Mouse (Mus musculus) G1E (cell line): ENCODE data around the gene Adipor2.

Experiments
- CTCF ChIP-seq: IDR thresholded peaks from 2 replicates; pipeline ENCODE4 v1.5.1; 2012; ENCODE audit warnings: low read depth, low read length, inconsistent platforms, mixed read lengths
- GATA1 ChIP-seq: IDR thresholded peaks from 2 replicates; pipeline ENCODE4 v1.6.1; 2012; ENCODE audit warnings: borderline replicate concordance, low read length, inconsistent platforms, mixed read lengths
- GATA2 ChIP-seq: IDR thresholded peaks from 2 replicates; pipeline ENCODE4 v1.6.1; 2012; ENCODE audit warnings: low read depth, low read length, inconsistent platforms, borderline replicate concordance
- POLR2AphosphoS5 ChIP-seq: IDR thresholded peaks from 2 replicates; pipeline ENCODE4 v1.6.1; 2012; ENCODE audit warnings: low read depth, low read length, inconsistent platforms; ENCODE audit not compliant: insufficient replicate concordance
- TAL1 ChIP-seq: conservative IDR thresholded peaks from 2 replicates; pipeline ENCODE4 v1.6.1; 2012; ENCODE audit warnings: low read depth, low read length, inconsistent platforms, mixed read lengths

GRCm38 (mm10) chr6:119358020-119358571, 59.4 kb downstream of the Adipor2 start:
- no peak for TF ChIP-seq CTCF
- no peak for TF ChIP-seq GATA1
- TF ChIP-seq TAL1 = no peak
- no peak for TF ChIP-seq POLR2AphosphoS5
- TF ChIP-seq GATA2 = no peak
